Mouse (Mus musculus) thymus, postnatal 10 days (tissue): ENCODE measurements around the gene Hs3st2.

Experiments
- DNase-seq, 2 experiments: peaks; one replicate each; pipeline ENCODE4 v3.0.0; 2021; ENCODE audit warnings: low spot score in 2 of 2

Gene Hs3st2

DNA sequence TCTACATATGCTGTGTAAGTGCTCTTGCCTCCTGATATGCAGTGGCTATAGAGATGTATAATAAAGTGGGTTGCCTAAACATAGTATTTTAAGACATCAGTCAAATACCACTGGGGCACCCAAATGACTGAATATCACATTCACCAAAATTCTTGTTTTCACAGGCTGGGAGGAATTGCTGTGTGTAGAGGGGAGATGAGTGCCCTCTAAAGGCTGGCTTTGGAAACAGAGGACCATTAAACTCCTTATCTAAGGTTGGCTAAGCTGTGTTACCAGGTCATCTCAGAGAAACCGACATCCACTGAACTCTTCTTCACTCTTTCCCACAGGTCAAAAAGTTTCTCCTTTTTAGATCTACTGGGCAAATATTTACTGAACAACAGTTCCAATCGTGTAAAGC is 150.8 kb downstream of the Hs3st2 start:
- DNase-seq: no peak

DNA sequence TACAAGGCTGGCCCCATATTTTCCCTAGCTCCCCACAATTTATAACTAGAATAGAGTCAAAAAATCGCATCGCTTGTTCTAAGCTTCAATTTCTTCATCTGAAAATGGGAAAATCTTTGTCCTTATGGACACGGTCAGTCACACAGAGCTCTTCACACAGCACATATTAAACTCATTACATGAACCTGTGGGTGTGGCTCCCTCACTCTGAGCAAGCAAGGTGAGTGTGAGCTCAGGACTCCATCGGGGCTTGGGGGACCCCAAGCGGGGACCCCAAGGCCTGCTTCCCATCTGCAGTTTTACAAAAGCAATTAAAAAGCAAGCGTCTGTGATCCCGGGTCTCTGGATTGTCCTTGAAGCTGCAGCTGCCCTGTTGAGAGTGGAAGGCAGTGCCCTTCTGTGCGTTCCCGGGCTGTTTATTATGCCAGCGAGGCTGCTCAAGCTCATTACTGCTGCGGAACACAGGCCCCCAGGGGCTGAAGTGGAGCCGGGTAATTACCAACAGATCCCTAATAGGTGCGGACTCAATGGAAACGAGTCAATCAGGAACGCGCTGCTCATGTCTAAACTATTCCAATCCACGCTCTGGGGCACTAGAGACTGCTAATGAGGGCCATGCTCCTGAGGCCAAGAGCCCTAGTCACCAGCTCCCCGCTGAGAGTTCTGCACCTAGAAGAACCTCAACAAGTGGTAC is 157.8 kb downstream of the Hs3st2 start:
- DNase-seq: no peak
